Mouse (Mus musculus) megakaryocyte, embryonic 14.5 days (primary cell): Measurements from ENCODE around the gene Foxo6. TPM values are rescaled to one million over a fixed set of nuclear protein-coding genes. Genes with fewer than 3 reads are reported as not detected.

Experiments
- H3K27me3 ChIP-seq: replicated peaks from 2 replicates; pipeline ENCODE3; 2012; ENCODE audit warnings: inconsistent platforms
- H3K36me3 ChIP-seq: replicated peaks from 2 replicates; pipeline ENCODE3; 2012; ENCODE audit warnings: low read length, inconsistent platforms, mixed read lengths
- H3K4me1 ChIP-seq: 2 replicates; pipeline ENCODE4 v1.6.1; 2012; ENCODE audit warnings: inconsistent platforms
- H3K4me3 ChIP-seq: replicated peaks from 2 replicates; pipeline ENCODE3; 2012; ENCODE audit warnings: moderate library complexity, mild to moderate bottlenecking, inconsistent platforms
- H3K9me3 ChIP-seq: 2 replicates; pipeline ENCODE4 v1.6.1; 2012; ENCODE audit warnings: inconsistent platforms
- FLI1 ChIP-seq: IDR thresholded peaks from 2 replicates; pipeline ENCODE4 v1.6.1; 2012; ENCODE audit warnings: low read length, inconsistent platforms, mixed read lengths
- GATA1 ChIP-seq: IDR thresholded peaks from 3 replicates; pipeline ENCODE4 v1.6.1; 2012; ENCODE audit warnings: mixed read lengths, low read length, inconsistent platforms, borderline replicate concordance
- polyA plus RNA-seq: library from polyadenylated mRNA; stranded (reverse); fragments of >175 nt; gene quantifications from 2 replicates; pipeline ENCODE4 v1.2.3, GENCODE M21; 2012; ENCODE audit warnings: low replicate concordance; ENCODE audit not compliant: insufficient read depth

Gene Foxo6
- polyA plus RNA-seq, 1 experiment = not detected

DNA sequence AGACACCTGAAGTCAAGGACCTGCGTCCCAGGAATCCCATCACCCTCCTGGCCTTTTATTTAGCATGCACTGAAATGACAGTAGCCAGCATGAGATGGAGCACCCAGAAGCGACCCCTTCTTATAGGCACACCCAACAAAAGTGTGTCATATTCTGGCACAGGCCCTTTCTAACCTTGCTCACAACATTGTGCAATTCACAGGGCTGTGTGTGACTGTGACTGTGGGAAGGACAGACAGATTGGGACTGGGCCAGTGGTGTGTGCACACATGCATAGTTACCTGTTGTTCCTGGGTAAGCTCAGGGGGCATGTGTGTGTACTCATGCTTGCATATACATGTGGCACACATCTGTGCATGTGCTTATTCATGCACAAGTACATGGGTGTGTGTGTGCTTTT, 54.6 kb downstream of the Foxo6 start:
- H3K9me3 ChIP-seq = 0 out of 2 replicates have a peak, but pooled peaks cover 2% of the 10 kb centered on the region

DNA sequence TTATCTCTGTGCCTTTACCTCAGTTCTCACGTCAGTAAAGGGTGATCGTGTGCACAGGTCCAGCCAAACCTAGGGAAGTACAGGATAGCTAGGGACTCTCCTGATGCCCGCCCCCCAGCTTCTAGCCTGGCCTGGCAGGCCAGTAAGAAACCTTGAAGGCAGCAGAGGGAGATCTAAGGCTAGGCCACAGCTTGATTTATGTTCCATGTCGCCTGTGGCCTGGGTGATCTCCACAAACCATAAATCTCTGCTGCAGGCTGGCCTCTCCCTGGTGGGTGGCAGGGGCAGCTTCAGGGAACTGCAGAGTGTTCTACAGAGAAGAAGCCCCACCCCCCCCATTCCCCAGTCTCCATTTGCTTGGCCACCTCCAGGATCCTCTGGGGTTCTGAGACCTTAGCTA, 55.2 kb downstream of the Foxo6 start:
- Histone ChIP-seq H3K27me3 (peaks cover 70% of the 10 kb centered on the region), H3K4me3 (no peak overlapping the region), H3K9me3 (0 out of 2 replicates have a peak, but pooled peaks cover 2% of the 10 kb centered on the region), H3K4me1 (no peaks in the 10 kb centered on the region), H3K36me3 (no peaks in the 10 kb centered on the region)
- TF ChIP-seq FLI1 (no peak), GATA1 (no peak)

More for the DNA sequence above, 54.6 kb downstream of the Foxo6 start:
- Histone ChIP-seq H3K27me3 (peaks cover 72% of the 10 kb centered on the region), H3K4me3 (no peak overlapping the region), H3K4me1 (no peaks in the 10 kb centered on the region), H3K36me3 (no peaks in the 10 kb centered on the region)
- TF ChIP-seq FLI1 (no peak), GATA1 (no peak)

DNA sequence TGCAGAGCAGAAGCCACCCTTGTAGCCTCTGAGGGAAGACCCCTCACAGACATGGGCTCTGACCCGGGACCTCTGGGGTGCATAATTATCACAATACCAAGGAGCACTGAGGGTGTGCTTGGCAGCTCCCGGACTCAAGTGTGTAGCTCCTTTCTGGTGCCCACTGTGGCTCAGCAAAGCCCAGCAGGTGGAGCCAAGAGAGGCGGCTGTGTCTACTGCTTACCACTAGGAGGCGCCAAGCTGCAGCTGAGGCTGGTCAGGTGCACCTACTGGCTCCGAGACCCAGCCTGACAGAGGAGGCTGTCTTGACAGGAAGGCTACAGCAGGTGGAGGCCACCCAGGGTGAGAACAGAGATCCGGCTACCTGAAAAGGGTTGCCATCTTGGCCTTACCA, 56.9 kb downstream of the Foxo6 start:
- Histone ChIP-seq H3K4me3 (no peak overlapping the region), H3K36me3 (no peaks in the 10 kb centered on the region), H3K9me3 (0 out of 2 replicates have a peak, but pooled peaks cover 2% of the 10 kb centered on the region), H3K27me3 (peaks cover 73% of the 10 kb centered on the region), H3K4me1 (no peaks in the 10 kb centered on the region)
- TF ChIP-seq FLI1 = no peak
- no peak for TF ChIP-seq GATA1

DNA sequence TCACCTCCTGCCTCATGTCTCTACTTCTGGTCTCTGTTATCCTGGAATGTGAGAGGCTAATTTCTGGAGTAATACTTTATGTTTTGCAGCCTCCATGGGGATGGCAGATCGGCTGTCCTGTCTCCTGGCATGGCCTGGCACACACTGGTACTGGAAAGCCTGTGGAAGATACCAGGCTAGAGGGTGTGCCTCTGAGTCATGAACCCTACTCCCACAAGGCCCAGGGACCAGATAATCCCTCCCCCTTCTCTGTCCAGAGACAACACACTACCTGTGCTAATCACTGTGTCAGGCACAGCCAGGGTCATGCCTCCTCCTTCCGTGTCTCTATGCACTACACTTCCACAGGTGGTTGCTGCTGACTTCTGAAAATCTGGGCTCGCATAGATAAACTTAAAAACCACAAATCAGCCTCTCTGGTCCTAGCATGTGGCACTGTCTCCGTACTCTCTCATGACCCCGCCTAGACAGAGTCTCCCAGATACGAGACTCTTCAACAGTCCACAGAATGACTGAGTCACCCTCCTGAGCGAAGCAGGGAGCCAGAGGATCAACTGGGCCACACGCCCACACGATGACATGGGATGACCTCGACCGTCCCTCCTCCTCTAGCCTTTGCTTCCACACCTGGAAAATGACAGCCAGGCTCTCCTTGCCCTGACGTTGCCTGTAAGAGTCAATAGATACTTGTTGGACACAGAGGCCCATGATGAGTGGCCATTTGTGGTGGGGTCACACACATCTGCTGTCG, 57.5 kb downstream of the Foxo6 start:
- Histone ChIP-seq H3K4me1 (no peaks in the 10 kb centered on the region), H3K36me3 (no peaks in the 10 kb centered on the region), H3K9me3 (no peaks in the 10 kb centered on the region), H3K27me3 (peaks cover 72% of the 10 kb centered on the region), H3K4me3 (no peak overlapping the region)
- TF ChIP-seq FLI1 (no peak), GATA1 (no peak)

DNA sequence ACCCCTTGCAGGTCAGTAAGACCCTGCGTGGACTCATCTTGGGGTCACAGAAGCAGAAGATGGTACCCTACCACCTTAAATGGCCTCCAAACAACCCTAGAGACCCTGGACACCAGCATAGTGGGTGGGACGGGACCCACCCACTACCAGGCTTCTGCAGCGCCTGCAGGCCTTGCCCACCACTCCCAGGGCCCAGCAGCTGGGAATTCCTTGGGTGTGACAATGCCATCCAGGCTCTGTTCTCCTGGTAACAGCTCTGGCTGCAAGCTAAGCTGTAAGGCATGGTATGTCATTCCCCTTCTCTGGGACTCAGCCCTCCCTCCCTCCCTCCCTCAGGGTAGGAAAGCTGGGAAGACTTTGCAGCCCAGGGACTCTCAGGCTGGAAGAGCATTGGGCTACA, 58.5 kb downstream of the Foxo6 start:
- no peak for TF ChIP-seq GATA1
- no peak for TF ChIP-seq FLI1
- Histone ChIP-seq H3K4me3 (no peak overlapping the region), H3K27me3 (peaks cover 70% of the 10 kb centered on the region), H3K9me3 (no peaks in the 10 kb centered on the region), H3K4me1 (no peaks in the 10 kb centered on the region), H3K36me3 (no peaks in the 10 kb centered on the region)

DNA sequence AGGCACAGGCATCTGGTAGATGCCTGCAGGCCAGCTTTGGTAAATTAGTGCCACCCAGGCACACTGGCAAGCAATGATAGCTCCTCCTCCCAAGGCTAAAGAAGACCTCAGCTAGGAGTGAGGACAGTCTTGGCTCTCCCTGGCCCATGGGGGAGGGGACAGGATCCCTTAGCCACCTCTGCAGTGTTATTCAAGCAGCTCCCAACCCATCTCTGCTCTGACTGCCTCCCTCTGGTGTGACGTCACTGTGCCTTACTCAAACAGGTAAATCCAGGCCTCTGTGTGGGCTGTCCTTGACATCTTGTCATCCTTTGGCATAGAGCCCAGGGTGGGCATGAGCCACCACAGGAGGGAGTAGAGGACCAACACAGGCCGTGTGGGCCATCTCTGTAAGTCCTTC, 59.9 kb downstream of the Foxo6 start:
- Histone ChIP-seq H3K36me3 (no peaks in the 10 kb centered on the region), H3K4me1 (no peaks in the 10 kb centered on the region), H3K4me3 (no peak overlapping the region), H3K27me3 (peaks cover 69% of the 10 kb centered on the region), H3K9me3 (no peaks in the 10 kb centered on the region)
- TF ChIP-seq GATA1 = no peak
- no peak for TF ChIP-seq FLI1

DNA sequence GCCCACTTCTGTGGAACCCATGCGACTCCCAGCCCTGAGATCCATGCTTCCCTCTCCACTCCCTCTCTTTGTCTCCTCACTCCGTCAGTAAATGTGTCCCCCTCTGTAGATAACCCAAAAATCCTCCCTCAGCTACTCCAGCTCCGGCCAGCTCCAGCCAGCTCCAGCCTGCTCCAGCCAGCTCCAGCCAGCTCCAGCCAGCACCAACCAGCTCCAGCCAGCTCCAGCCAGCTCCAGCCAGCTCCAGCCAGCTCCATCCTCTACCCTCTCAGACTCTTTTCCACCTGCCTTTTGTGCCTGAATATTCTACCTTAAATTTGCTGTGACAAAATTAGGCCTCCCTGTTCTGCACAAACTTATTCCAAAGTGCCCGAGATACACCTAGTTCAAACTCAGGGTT, 60.5 kb downstream of the Foxo6 start:
- TF ChIP-seq GATA1 (no peak), FLI1 (no peak)
- H3K27me3 ChIP-seq = peaks cover 69% of the 10 kb centered on the region
- no peaks in the 10 kb centered on the region for H3K36me3 ChIP-seq
- H3K9me3 ChIP-seq = no peaks in the 10 kb centered on the region
- no peaks in the 10 kb centered on the region for H3K4me1 ChIP-seq
- no peak overlapping the region for H3K4me3 ChIP-seq

DNA sequence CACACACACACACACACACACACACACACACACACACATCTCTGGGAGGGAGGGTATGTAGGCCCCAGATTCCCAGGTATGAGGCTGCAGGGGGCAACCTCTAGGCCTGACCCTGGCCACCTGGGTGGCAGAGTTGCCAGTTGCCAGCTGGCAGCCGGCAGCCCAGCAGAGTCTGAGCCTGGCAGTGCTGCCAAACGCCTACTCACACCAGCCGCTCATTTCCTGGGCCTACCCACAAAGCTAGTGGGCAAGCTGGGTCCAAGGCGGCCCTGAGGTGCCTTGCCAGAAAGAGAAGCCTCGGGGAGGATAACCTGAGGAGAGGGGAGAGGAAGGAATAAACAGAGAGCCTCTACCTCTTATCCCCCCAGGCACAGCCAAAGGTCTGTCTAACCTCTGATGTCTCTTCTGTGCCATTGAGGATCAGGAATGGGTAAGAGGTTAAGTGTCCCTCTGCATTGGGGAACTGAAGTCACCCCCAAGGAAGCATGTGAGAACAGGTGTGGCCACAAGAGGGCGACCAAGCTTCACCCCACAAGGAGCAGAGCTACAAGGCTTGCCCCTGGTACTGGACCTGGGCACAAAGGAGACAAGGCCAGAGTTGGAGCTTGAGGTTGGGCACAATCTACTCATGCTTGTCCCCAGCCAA, 61.9 kb downstream of the Foxo6 start:
- peaks cover 67% of the 10 kb centered on the region for H3K27me3 ChIP-seq
- TF ChIP-seq GATA1 (no peak), FLI1 (no peak)
- H3K36me3 ChIP-seq = no peaks in the 10 kb centered on the region
- H3K4me1 ChIP-seq = no peaks in the 10 kb centered on the region
- H3K9me3 ChIP-seq = no peaks in the 10 kb centered on the region
- H3K4me3 ChIP-seq = no peak overlapping the region

DNA sequence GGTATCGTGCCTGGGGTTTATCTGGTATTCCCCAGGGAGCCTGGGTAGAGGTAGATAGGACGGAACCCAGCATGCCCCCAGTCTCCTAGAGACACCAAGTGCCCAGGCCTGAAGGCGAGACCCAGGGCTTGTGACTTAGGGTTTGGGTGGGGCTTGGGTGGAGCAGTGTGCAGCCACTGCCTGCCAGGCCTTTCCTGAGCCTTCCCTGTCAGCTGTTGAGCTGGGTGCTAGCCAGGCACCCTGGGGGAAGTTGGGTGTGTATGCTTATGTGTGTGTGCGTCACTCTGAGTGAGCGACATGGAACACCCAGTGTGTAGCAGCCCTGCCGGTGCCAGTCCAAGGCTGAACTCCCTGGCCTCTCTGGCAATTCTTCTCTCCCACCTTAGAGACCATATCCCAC, 63.3 kb downstream of the Foxo6 start:
- no peaks in the 10 kb centered on the region for H3K9me3 ChIP-seq
- peaks cover 63% of the 10 kb centered on the region for H3K27me3 ChIP-seq
- no peaks in the 10 kb centered on the region for H3K4me1 ChIP-seq
- no peaks in the 10 kb centered on the region for H3K36me3 ChIP-seq
- no peak overlapping the region for H3K4me3 ChIP-seq
- no peak for TF ChIP-seq GATA1
- TF ChIP-seq FLI1 = no peak

DNA sequence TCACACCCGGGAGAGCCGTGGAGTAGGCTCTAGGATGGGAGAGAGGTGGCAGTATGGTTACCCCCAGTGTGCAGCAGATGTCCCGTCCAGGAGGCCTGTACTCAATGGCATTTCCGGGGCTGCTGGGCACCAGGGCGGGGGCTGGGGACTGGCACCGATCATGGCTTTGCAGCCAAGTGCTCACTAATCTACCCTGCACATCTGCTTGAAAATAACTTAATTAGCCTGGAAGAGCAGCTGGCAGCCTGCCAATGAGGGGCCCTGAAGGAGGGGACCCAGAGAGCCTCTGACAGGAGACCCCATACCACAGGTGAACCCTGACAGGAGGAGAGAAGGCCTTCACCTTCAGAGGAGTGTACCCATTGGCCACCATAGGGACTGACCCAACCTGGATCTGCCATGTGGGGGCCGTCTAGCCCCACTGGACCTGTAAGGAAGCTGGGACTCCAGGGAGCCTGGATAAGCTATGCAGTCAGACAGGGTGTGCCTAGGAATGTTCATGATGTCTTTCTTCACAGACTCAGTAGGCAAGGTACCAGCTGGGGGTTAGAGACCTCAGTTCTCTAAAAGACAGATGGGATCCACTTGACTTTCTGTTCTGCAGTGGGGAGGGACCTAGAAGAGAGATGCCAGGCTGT, 63.9 kb downstream of the Foxo6 start:
- Histone ChIP-seq H3K9me3 (no peaks in the 10 kb centered on the region), H3K36me3 (no peaks in the 10 kb centered on the region), H3K4me3 (no peak overlapping the region), H3K4me1 (no peaks in the 10 kb centered on the region), H3K27me3 (peaks cover 61% of the 10 kb centered on the region)
- TF ChIP-seq FLI1 (no peak), GATA1 (no peak)
